Mouse (Mus musculus): Measurements from ENCODE around the gene Gm15319.
"Not testable (repeated sequence)": the region's sequence is repeated elsewhere in the genome, so short reads cannot be mapped to it uniquely, and the experiment has no call there.

The Gm15319 gene

DNA sequence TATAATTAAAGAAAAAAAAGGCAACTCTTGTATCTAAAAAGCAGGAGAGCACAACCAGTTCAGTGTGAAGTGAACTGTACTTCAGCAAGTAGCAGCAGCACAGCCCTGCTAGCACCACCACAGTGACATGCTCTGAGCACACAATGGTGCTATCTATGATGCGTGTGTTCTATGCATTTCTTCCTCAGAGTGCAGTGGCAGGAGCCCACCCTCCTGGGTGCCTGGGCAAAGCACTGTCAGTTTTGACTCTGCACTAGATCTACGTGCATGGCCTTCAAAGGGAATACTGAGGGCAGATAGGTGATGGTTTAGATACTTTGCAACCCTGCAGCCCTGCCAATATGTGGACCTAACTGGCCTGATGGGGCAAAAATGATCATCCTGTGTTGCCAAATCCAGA, at the start of gene Gm15319:
Gm15319 (minus strand) TSS at position 101 of the 400 bp plus-strand sequence.
- not testable (repeated sequence) for DNase-seq (ENCODE audit: low spot score in 2 of 2)

GRCm38 (mm10) chr8:20410355-20410754, 47.3 kb upstream of the Gm15319 start:
- DNase-seq (ENCODE audit: low spot score in 2 of 2), result not testable (repeated sequence)

DNA sequence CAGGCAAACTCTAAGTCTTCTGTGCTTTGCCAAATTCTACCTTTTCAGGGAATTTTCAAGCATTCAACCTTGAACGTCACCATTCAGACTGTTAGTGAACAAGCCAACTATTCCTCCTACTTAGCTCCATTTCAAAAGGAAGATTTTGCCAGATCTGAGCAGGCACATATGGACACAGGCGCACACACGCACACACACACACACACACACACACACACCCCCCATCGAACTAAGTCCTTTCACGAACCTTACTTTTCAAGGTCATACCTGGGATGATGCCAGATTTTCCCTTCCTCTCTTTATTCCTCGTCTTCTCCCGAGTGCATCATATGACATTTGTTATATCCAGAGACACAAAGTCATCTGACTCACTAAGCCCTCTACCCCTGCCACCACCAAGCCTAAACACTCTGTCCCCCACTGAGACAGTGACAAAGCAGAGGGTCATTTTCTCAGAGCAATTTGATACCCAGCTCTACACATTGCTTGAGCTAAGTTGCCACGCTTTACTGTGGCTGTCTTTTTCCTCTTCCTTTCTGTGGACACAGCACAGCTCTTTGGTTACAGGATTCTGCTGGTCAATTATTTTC, 45.5 kb upstream of the Gm15319 start:
- DNase-seq (ENCODE audit: low spot score in 2 of 2), result peak in 1 of 2 experiments; percentile 24

- DNase-seq (ENCODE audit: low spot score in 2 of 2), result peak in 1 of 2 experiments; percentile 53
These were observed 26.3 kb upstream of the Gm15319 start for GRCm38 (mm10) chr8:20389363-20389739.

GRCm38 (mm10) chr8:20388706-20389362, 25.8 kb upstream of the Gm15319 start:
- DNase-seq (ENCODE audit: low spot score in 2 of 2), result peak in 1 of 2 experiments; percentile 52

- DNase-seq (ENCODE audit: low spot score in 2 of 2), result not testable (repeated sequence)
These were observed 24.2 kb upstream of the Gm15319 start for GRCm38 (mm10) chr8:20387121-20387794.

GRCm38 (mm10) chr8:20384990-20385389, 22.0 kb upstream of the Gm15319 start:
- DNase-seq (ENCODE audit: low spot score in 2 of 2), result not testable (repeated sequence)

DNA sequence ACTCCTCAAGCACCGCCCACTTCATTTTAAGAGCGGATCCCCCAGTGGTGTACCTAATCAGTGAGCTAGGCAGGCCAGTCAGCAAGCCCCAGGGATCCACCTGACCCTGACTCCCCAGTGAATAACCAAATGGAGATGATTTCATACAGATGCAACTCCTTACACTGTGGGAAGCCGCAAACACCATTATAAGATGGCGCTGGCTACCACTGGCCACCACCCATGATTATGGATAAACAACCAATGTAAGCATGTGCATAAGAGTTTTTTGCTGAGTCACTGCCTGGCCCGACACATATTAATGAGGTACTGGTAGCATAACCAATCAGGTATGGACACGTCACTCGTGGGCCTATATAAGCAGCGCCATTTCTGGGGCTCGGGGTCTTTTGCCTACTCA, 21.1 kb upstream of the Gm15319 start:
- DNase-seq (ENCODE audit: low spot score in 2 of 2), result peak in 1 of 2 experiments; percentile 26

GRCm38 (mm10) chr8:20382146-20382545, 19.1 kb upstream of the Gm15319 start:
- DNase-seq (ENCODE audit: low spot score in 2 of 2), result not testable (repeated sequence)

DNA sequence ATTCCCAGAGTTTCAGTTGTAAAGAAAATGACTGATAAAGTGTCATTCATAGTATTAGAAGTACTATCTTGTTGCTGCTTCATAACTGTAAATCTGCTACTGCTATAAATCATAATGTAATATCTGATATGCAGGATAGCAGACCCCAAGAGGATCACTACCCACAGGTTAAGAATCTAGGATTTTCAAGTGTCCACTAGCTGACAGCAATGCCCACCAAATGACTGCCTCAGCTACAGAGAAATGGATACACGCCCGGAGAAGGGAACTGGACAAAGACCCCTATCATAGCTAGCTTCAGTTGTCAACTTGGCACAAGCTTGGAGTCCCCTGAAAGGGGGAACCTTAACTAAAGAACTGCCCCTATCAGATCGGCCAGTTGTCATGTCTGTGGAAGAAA, 18.6 kb upstream of the Gm15319 start:
- DNase-seq (ENCODE audit: low spot score in 2 of 2), result not testable (repeated sequence)

DNA sequence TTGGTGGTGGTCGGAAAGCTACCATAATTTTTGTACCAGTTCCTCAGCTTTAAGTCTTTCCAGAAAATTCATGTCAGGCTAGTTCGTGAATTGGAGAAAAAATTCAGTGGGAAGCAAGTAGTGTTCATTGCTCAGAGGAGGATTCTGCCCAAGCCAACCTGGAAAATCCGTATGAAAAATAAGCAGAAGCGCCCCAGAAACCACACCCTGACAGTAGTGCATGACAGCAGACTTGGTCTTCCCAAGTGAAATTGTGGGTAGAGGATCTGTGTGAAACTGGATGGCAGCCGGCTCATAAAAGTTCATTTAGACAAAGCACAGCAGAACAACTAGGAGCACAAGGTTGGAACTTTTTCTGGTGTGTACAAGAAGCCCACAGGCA, 18.2 kb upstream of the Gm15319 start:
- peak in 1 of 2 experiments; percentile 15 for DNase-seq (ENCODE audit: low spot score in 2 of 2)

GRCm38 (mm10) chr8:20380590-20381238, 17.7 kb upstream of the Gm15319 start:
- peak in 1 of 2 experiments; percentile 30 for DNase-seq (ENCODE audit: low spot score in 2 of 2)

DNA sequence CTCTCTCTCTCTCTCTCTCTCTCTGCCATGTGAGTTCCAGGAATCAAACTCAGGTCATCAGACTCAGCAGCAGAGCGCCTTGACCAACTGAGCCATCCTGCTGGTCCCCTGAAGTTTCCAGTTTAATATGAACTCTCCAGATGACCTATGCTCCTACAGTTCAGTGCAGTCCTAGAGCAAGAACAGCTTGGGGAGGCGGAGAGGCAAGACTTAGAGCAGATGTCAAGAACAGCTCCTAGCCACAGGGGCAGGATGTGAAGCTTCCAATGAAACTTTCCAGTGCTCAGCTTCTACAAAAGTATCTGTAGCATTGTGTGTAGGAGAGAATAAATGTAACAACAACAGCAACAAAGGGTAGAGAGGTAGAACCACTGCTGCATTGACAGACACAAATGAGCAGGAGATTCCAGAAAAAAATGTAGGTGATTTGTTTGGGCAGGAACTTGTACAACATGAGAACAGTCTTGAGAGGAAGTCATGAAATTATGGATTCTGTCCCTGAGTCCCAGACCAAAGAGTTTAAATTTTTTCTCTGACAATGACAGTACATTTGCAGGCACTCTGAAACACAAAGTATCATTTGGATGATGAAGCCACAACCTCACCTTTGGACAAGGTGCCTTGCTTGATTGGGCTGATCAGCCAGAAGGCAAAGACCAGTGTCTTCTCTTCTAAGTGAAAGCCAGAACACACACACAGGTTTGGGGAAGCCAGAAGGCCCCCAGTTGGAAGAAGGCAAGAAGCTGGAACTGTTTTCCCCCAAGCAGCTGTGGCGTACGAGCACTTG, 16.8 kb upstream of the Gm15319 start:
- DNase-seq (ENCODE audit: low spot score in 2 of 2), result peak in 1 of 2 experiments; percentile 47

DNA sequence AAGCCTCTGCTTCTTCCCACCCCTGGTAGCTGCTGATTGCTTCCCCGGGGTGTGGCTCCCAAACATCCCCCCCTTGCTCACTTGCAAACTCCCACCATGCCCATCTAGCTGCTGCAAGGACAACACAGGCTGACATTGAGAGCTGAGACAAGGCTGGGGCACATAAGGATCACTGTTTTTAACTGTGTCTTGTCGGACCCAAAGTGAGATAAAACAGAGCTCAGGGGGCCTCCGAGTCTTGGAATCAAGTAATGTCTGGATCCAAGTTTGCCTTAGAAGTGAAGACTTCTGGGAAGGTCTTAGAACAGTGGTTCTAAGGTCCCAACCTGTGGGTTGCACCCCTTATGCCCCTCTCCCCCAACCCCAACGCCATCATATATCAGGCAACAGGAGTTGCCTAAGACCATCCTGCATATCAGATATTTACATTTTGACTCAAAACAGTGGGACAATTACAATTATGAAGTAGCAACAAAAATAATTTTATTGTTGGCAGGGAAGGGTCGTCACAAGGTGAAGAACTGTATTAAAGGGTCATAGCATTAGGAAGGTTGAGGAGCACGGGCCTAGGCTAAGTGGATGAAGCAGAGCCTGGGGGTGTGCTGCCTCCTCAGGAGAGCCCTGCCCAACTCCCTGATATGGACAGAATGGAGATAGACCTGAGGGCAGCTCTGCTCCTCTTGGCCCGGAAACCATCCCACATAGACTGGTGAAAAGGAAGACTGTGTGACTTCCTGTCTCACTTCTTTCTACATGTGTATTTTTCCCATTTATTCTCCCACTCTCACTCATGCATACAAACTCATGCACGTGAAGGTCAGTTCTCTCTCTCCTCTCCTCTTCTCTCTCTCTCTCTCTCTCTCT, 16.0 kb upstream of the Gm15319 start:
- DNase-seq (ENCODE audit: low spot score in 2 of 2), result peak in 1 of 2 experiments; percentile 51

GRCm38 (mm10) chr8:20378353-20378752, 15.3 kb upstream of the Gm15319 start:
- DNase-seq (ENCODE audit: low spot score in 2 of 2), result peak in 1 of 2 experiments; percentile 38

- DNase-seq (ENCODE audit: low spot score in 2 of 2), result peak in 1 of 2 experiments; percentile 29
These were observed 12.7 kb upstream of the Gm15319 start for GRCm38 (mm10) chr8:20375698-20376097.

- not testable (repeated sequence) for DNase-seq (ENCODE audit: low spot score in 2 of 2)
These were observed 6.6 kb downstream of the Gm15319 start for GRCm38 (mm10) chr8:20356386-20356785.

DNA sequence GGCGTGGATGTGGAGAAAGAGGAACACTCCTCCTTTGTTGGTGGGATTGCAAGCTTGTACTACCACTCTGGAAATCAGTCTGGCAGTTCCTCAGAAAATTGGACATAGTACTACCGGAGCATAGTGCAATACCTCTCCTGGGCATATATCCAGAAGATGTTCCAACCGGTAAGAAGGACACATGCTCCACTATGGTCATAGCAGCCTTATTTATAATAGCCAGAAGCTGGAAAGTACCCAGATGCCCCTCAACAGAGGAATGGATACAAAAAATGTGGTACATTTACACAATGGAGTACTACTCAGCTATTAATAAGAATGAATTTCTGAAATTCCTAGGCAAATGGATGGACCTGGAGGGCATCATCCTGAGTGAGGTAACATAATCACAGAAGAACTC, 9.4 kb downstream of the Gm15319 start:
- peak; percentile 47 for DNase-seq (ENCODE audit: low spot score in 2 of 2)

DNA sequence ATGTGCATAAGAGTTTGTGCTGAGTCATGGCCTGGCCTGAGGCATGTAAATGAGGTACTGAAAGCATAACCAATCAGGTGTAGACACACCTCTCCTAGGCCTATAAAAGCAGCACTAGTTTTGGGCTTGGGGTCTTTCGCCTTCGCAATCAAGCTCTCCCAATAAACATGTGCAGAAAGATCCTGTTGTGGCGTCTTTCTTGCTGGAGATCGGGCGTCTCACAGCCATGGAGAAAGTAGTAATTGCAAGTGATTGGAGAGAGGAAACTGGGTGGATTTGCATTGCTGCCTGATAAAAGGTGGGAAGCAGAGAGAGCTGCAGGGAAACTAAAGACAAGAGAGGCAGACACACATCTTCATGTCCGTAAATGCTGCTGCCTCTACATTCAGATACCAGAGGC, 60.3 kb downstream of the Gm15319 start:
- not testable (repeated sequence) for DNase-seq (ENCODE audit: low spot score in 2 of 2)

DNA sequence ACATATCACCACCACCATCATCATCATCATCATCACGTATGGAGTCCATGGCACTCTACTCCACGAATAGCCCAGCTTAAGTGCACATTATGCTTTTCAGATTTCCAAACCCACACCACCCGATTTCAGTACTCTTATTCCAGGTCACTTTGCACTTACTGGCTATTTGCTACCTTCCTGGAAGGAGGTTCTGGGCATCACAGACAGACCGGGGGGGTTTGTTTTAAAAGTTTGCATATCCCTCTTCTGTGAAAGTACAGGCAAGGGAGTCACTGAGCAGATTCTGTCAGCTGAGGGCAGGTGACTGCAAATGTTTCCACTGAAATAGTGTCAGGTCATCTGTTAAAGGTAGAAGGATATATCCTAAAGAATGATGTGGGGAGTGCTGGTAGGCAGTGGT, 63.0 kb downstream of the Gm15319 start:
- DNase-seq (ENCODE audit: low spot score in 2 of 2), result not testable (repeated sequence)
